Mouse (Mus musculus) 3T3-L1 (cell line): ENCODE measurements at regions not wholly inside any gene's neighbourhood (a gene's known extent, or its start where the extent isn't known, plus 50 kb on each side); places are given as distances from the start of the nearest gene placed in this dataset.

Experiments
- DNase-seq: peaks from one replicate; pipeline ENCODE4 v3.0.0-alpha.2; 2015; ENCODE audit warnings: low read depth, low spot score

DNA sequence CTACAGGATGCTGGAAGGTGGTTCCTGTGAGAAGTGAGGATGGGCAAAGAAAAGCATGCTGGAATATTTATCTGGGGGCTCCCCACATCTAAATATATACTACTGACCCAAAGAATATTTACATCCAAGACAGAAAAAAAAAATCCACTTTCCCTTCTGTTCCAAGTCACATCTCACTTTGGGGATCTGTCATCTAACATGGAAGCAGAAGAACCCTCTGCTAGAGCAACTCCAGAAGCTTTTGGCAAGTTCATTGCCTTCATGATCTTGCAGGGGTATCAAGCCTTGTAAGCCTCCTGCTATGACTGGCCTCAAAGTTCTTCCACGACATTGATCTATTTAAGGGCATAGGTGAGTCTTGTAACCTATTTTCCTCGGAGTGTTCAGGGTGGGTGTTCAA, 64.9 kb upstream of the Spdye4c start:
- no peak for DNase-seq

DNA sequence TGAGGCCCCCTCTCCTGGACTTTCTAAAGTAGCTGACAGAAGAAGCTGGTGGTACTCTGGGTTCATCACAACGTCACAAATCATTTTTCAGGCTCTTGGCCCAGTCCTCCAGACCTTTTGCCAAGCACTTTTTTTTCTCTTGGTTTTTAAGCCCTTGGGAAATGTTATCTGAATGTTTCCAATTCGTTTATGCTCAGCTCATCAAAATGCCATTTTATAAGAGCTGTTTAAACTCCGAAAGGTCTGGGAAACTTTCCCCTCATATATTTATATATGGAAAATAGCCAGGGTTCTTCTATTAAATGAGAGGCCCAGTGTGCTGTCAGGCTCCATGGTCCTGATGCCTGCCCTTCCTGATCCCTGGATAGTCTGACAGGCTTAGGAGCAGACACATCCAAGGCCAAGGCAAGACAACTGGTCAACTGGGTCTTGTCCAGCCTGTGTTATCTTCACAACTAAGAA, 64.1 kb upstream of the Spdye4c start:
- DNase-seq, result no peak

DNA sequence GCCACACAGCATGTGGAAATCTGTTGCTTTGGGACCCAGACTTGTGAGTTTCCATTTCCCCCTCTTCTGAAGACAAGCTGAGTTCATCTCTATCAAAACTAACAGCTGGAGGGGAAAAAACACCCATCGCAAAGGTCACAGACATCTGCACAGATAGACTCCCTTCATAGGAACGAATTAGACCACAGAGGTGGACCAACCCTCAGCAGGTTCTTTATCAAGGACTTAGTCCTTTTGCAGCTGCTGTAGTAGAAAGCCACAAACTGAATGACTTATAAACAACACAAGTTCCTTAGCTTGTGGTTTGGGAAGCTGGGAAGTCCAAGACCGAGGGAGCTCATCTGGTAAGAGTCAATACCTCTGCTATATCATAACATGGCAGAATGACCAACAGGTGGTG, 54.7 kb upstream of the Spdye4c start:
- DNase-seq, result no peak

DNA sequence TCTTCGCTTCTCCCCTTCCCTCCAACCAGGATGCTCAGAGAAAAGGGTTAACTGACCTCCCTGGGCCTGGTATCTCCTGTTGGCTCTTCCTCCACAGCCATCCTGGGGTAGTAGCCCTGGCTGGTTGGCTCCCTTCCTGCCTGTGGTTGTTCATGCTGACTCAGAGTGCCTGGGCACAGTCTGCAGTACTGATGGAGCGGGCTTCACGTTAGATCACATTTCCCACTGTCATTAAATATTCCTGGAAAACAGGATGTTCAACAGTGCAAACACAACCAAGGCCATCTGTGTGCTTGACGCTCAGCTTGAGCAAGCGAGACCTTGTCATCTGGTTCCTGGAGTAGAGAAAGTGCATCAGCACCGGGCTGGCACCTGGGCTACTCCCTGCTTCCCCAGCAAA, 53.6 kb upstream of the Spdye4c start:
- peak; percentile 90 for DNase-seq

DNA sequence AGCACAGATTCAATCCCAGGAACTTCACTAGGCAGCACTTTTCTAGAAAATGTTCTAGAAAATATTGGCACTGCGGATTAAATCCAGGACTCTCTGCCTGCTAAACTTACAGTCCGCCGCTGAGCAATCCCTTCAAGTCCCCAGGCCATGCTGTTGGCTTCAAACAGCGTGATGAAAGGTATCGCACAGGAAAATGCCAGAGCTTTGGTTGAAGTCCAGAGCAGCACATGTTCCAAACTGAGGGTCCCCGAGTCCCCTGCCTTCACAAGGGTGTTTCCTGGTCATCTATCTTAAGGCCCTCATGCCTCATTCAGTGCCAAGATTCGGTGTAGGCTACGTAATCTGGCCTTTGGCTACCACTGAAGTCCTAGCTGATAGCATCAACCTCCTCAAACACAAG, 52.3 kb upstream of the Spdye4c start:
- DNase-seq, result no peak
